Mouse (Mus musculus): Measurements from ENCODE around the gene Ercc1. TPM values are rescaled to one million over a fixed set of nuclear protein-coding genes. Genes with fewer than 3 reads are reported as not detected.

Gene Ercc1
- polyA plus RNA-seq, 1 experiment from 2014 or later: 19.1 TPM

GRCm38 (mm10) chr7:19326359-19326758 is 18.2 kb upstream of the Ercc1 start:
- Histone ChIP-seq H3K9ac (peak overlapping the region; percentile 38), H3K4me3 (replicated peaks) (peak overlapping the region; percentile 45), H3K9me3 (replicated peaks) (0 out of 2 replicates have a peak, but pooled peaks cover 3% of the 10 kb centered on the region), H3K27ac (no peak overlapping the region), H3K4me2 (peak overlapping the region; percentile 74), H3K4me1 (replicated peaks) (peaks cover 36% of the 10 kb centered on the region), H3K27me3 (peaks cover 39% of the 10 kb centered on the region), H3K36me3 (no peaks in the 10 kb centered on the region)
- DNase-seq (peak; percentile 78), ATAC-seq (ENCODE audit: low read depth) (peak; percentile 62)
- WGBS (ENCODE audit: insufficient replicate concordance): under 1% methylated on average over 18 of the region's 20 CpGs

DNA sequence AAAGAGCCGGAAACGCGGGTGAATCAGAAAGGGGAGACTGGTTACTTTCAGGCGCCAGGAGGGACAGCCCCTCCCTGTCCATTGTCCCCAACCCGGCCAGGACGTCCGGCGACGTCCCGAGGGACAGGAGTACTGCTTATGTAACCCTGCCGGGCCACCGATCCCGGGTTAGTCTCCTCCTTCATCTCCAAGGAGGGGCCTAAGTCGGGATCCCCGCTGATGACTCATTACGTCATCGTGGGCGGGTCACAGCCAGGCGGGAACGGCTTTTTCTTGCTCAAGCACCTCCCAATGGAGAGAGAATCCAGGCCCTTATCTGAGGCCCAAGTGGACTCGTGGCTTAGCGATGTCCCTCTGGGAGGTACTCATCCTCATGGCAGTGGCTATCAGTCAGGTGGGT is 17.4 kb upstream of the Ercc1 start:
- Histone ChIP-seq H3K27ac (peak overlapping the region; percentile 50; the same call in 1 of the 2 replicates), H3K9me3 (replicated peaks) (0 out of 2 replicates have a peak, but pooled peaks cover 3% of the 10 kb centered on the region), H3K4me1 (replicated peaks) (peaks cover 36% of the 10 kb centered on the region), H3K4me3 (replicated peaks) (peak overlapping the region; percentile 45), H3K9ac (peak overlapping the region; percentile 38), H3K4me2 (peak overlapping the region; percentile 74), H3K36me3 (no peaks in the 10 kb centered on the region), H3K27me3 (peaks cover 38% of the 10 kb centered on the region)
- 1% methylated on average over 22 of the region's 22 CpGs for WGBS (ENCODE audit: insufficient replicate concordance)
- ATAC-seq (ENCODE audit: low read depth) (peak; percentile 71), DNase-seq (peak; percentile 76)

- H3K27ac ChIP-seq: no peak overlapping the region
Measured at GRCm38 (mm10) chr7:19327782-19328181, 16.8 kb upstream of the Ercc1 start.

GRCm38 (mm10) chr7:19328425-19328824 is 16.2 kb upstream of the Ercc1 start:
- Histone ChIP-seq H3K36me3 (no peaks in the 10 kb centered on the region), H3K4me2 (no peak overlapping the region), H3K4me1 (replicated peaks) (peaks cover 46% of the 10 kb centered on the region), H3K4me3 (replicated peaks) (no peak overlapping the region), H3K9ac (no peak overlapping the region), H3K27me3 (peaks cover 34% of the 10 kb centered on the region), H3K9me3 (replicated peaks) (0 out of 2 replicates have a peak, but pooled peaks cover 3% of the 10 kb centered on the region), H3K27ac (no peak overlapping the region)
- no peak for DNase-seq
- no peak for ATAC-seq (ENCODE audit: low read depth)

More at GRCm38 (mm10) chr7:19327782-19328181, 16.8 kb upstream of the Ercc1 start:
- no peak overlapping the region for H3K4me3 ChIP-seq (replicated peaks)
- H3K9me3 ChIP-seq (replicated peaks): 0 out of 2 replicates have a peak, but pooled peaks cover 3% of the 10 kb centered on the region
- H3K36me3 ChIP-seq: no peaks in the 10 kb centered on the region
- H3K9ac ChIP-seq: no peak overlapping the region
- H3K4me1 ChIP-seq (replicated peaks): peaks cover 42% of the 10 kb centered on the region
- no peak for ATAC-seq (ENCODE audit: low read depth)
- H3K27me3 ChIP-seq: peaks cover 38% of the 10 kb centered on the region
- WGBS (ENCODE audit: insufficient replicate concordance): 67% methylated on average over 5 of the region's 5 CpGs
- H3K4me2 ChIP-seq: peak overlapping the region; percentile 74
- DNase-seq: no peak

- Histone ChIP-seq H3K27me3 (peaks cover 30% of the 10 kb centered on the region), H3K4me2 (no peak overlapping the region), H3K9me3 (replicated peaks) (0 out of 2 replicates have a peak, but pooled peaks cover 3% of the 10 kb centered on the region), H3K27ac (no peak overlapping the region), H3K4me3 (replicated peaks) (no peak overlapping the region), H3K4me1 (replicated peaks) (peaks cover 38% of the 10 kb centered on the region), H3K36me3 (no peaks in the 10 kb centered on the region), H3K9ac (no peak overlapping the region)
- WGBS (ENCODE audit: insufficient replicate concordance): 41% methylated on average over 2 of the region's 2 CpGs
- ATAC-seq (ENCODE audit: low read depth) (no peak), DNase-seq (no peak)
Measured at GRCm38 (mm10) chr7:19331910-19332309, 12.7 kb upstream of the Ercc1 start.

GRCm38 (mm10) chr7:19332709-19333352 is 11.7 kb upstream of the Ercc1 start:
- Histone ChIP-seq H3K27ac (peak overlapping the region; percentile 75; the same call in 1 of the 2 replicates), H3K4me3 (replicated peaks) (peak overlapping the region; percentile 67), H3K9ac (peak overlapping the region; percentile 74), H3K9me3 (replicated peaks) (0 out of 2 replicates have a peak, but pooled peaks cover 3% of the 10 kb centered on the region), H3K36me3 (no peaks in the 10 kb centered on the region), H3K27me3 (peaks cover 35% of the 10 kb centered on the region), H3K4me2 (peak overlapping the region; percentile 90), H3K4me1 (replicated peaks) (peaks cover 29% of the 10 kb centered on the region)
- under 1% methylated on average over 51 of the region's 52 CpGs for WGBS (ENCODE audit: insufficient replicate concordance)
- ATAC-seq (ENCODE audit: low read depth): peak; percentile 57
- DNase-seq: peak; percentile 34

DNA sequence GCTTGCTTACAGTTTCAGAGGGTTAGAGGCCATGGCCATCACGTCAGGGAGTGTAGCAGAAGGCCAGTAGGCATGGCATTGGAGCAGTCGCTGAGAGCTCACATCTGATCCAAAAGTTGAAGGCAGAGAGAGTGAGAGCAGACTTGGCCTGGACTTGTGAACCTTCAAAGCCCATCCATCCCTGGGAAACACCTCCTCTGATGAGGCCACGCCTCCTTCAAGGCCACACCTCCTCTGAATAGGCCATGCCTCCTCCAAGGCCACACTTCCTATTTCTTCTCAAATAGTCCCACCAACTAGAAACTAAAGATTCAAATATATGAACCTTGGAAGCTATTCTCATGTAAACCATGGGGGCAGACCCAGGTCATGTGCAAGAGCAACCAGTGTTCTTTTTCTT is 9.0 kb upstream of the Ercc1 start:
- Histone ChIP-seq H3K4me3 (replicated peaks) (no peak overlapping the region), H3K4me2 (no peak overlapping the region), H3K9ac (no peak overlapping the region), H3K4me1 (replicated peaks) (peaks cover 26% of the 10 kb centered on the region), H3K27me3 (peaks cover 54% of the 10 kb centered on the region), H3K9me3 (replicated peaks) (no peaks in the 10 kb centered on the region), H3K27ac (no peak overlapping the region), H3K36me3 (no peaks in the 10 kb centered on the region)
- DNase-seq: no peak
- WGBS (ENCODE audit: insufficient replicate concordance): 34% methylated on average over 3 of the region's 3 CpGs
- peak; percentile 35; the same call in 1 of the 2 replicates for ATAC-seq (ENCODE audit: low read depth)

GRCm38 (mm10) chr7:19337122-19337521 is 7.5 kb upstream of the Ercc1 start:
- ATAC-seq (ENCODE audit: low read depth) (no peak), DNase-seq (no peak)
- no peak overlapping the region for H3K4me2 ChIP-seq
- no peak overlapping the region for H3K4me3 ChIP-seq (replicated peaks)
- no peak overlapping the region for H3K9ac ChIP-seq
- 39% methylated on average over 10 of the region's 10 CpGs for WGBS (ENCODE audit: insufficient replicate concordance)
- H3K9me3 ChIP-seq (replicated peaks): no peaks in the 10 kb centered on the region
- no peak overlapping the region for H3K27ac ChIP-seq
- H3K36me3 ChIP-seq: no peaks in the 10 kb centered on the region
- peaks cover 29% of the 10 kb centered on the region for H3K4me1 ChIP-seq (replicated peaks)
- H3K27me3 ChIP-seq: peaks cover 59% of the 10 kb centered on the region

DNA sequence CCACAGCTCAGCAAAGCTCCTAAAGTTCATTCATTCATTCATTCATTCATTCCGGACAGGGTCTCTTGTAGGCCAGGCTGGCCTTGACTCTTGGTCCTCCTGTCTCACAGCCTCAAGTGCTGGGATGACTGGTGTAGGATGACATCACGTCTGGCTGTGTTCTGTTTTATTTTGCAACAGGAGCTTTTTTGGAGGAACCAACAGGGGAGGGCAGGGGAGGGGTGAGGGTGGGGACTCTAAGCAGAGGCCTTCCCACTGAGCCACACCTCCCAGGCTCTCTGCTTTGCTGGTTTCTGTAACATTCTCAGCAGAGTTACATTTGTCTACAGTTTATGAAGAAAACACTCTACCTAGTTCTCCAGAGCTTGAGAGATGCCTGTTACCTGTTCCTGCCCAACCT is 6.5 kb upstream of the Ercc1 start:
- ATAC-seq (ENCODE audit: low read depth) (no peak), DNase-seq (no peak)
- Histone ChIP-seq H3K36me3 (no peaks in the 10 kb centered on the region), H3K4me3 (replicated peaks) (no peak overlapping the region), H3K9me3 (replicated peaks) (no peaks in the 10 kb centered on the region), H3K4me1 (replicated peaks) (peaks cover 30% of the 10 kb centered on the region), H3K9ac (no peak overlapping the region), H3K27me3 (peaks cover 59% of the 10 kb centered on the region), H3K27ac (no peak overlapping the region), H3K4me2 (no peak overlapping the region)
- 41% methylated on average over 2 of the region's 2 CpGs for WGBS (ENCODE audit: insufficient replicate concordance)

DNA sequence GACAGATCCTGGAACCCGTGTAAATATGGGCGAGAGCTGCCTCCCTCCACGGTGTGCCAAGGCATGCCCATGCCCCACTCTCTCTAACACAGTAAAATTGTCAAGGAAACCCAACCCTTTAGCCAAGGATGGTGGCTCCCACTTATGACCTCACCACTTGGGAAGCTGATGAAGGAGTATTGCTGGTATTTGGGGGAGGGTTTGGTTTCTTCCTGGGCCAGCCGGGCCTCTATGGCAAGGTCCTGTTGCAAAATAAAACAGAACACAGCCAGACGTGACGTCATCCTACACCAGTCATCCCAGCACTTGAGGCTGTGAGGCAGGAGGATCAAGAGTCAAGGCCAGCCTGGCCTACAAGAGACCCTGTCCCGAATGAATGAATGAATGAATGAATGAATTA is 6.0 kb upstream of the Ercc1 start:
- Histone ChIP-seq H3K27ac (no peak overlapping the region), H3K4me3 (replicated peaks) (no peak overlapping the region), H3K36me3 (no peaks in the 10 kb centered on the region), H3K4me2 (no peak overlapping the region), H3K4me1 (replicated peaks) (peaks cover 30% of the 10 kb centered on the region), H3K27me3 (peaks cover 63% of the 10 kb centered on the region), H3K9ac (no peak overlapping the region), H3K9me3 (replicated peaks) (no peaks in the 10 kb centered on the region)
- DNase-seq (no peak), ATAC-seq (ENCODE audit: low read depth) (no peak)
- 52% methylated on average over 7 of the region's 7 CpGs for WGBS (ENCODE audit: insufficient replicate concordance)

- Histone ChIP-seq H3K27me3 (peaks cover 64% of the 10 kb centered on the region), H3K27ac (no peak overlapping the region), H3K9ac (no peak overlapping the region), H3K4me1 (replicated peaks) (peaks cover 43% of the 10 kb centered on the region), H3K4me2 (no peak overlapping the region), H3K4me3 (replicated peaks) (no peak overlapping the region), H3K9me3 (replicated peaks) (no peaks in the 10 kb centered on the region), H3K36me3 (no peaks in the 10 kb centered on the region)
- ATAC-seq (ENCODE audit: low read depth): no peak
- DNase-seq: no peak
- 20% methylated on average over 10 of the region's 10 CpGs for WGBS (ENCODE audit: insufficient replicate concordance)
Measured at GRCm38 (mm10) chr7:19341250-19341649, 3.3 kb upstream of the Ercc1 start.
